Mouse (Mus musculus) bone marrow, adult 2 months (tissue): ENCODE results near the gene AL607142.1. TPM values are rescaled to one million over a fixed set of nuclear protein-coding genes. Genes with fewer than 3 reads are reported as not detected.

Experiments
- H3K27ac ChIP-seq: fragments of 200-500 bp; 2 replicates; pipeline ENCODE4 v1.5.1; 2012; ENCODE audit warnings: low read depth, mild to moderate bottlenecking, control low read depth, inconsistent platforms, low read length; ENCODE audit not compliant: control insufficient read depth, poor library complexity, insufficient read depth
- H3K4me1 ChIP-seq: fragments of 200-500 bp; 2 replicates; pipeline ENCODE4 v1.6.1; 2011; ENCODE audit warnings: low read length; ENCODE audit not compliant: control insufficient read depth, insufficient read depth
- H3K4me3 ChIP-seq: fragments of 200-500 bp; replicated peaks from 2 replicates; pipeline ENCODE3; 2011; ENCODE audit warnings: mild to moderate bottlenecking, low read depth, low read length, control low read depth; ENCODE audit not compliant: control insufficient read depth
- CTCF ChIP-seq: fragments of 200-500 bp; IDR thresholded peaks from 2 replicates; pipeline ENCODE4 v1.5.1; 2011; ENCODE audit warnings: low read length, control low read depth; ENCODE audit not compliant: control insufficient read depth, insufficient read depth
- POLR2A ChIP-seq: fragments of 200-500 bp; IDR thresholded peaks from 2 replicates; pipeline ENCODE4 v1.6.1; 2011; ENCODE audit warnings: low read depth, mild to moderate bottlenecking, control low read depth, low read length, borderline replicate concordance; ENCODE audit not compliant: control insufficient read depth
- WGBS: fragments of 180-500 bp; shearing (Covaris S2); methylation state at CpG from one replicate; pipeline ENCODE4 v1.1.7; 2018; 5-methylcytosine and 5-hydroxymethylcytosine counted together
- polyA plus RNA-seq: library from polyadenylated mRNA; stranded (reverse); fragments of >200 nt; gene quantifications from 2 replicates; pipeline ENCODE4 v1.2.4, GENCODE M21; 2011; ENCODE audit warnings: low replicate concordance; ENCODE audit not compliant: missing spikeins, insufficient read depth, insufficient read length

AL607142.1 gene
- polyA plus RNA-seq, 1 experiment = not detected

GRCm38 (mm10) chr4:120058794-120059193 lies 6.0 kb upstream of the AL607142.1 start:
- H3K4me3 ChIP-seq = no peak overlapping the region
- no peaks in the 10 kb centered on the region; the same call in 1 of the 2 replicates for H3K4me1 ChIP-seq
- TF ChIP-seq POLR2A = no peak
- TF ChIP-seq CTCF = no peak
- no peak overlapping the region for H3K27ac ChIP-seq
- 74% methylated on average over 10 of the region's 10 CpGs for WGBS

DNA sequence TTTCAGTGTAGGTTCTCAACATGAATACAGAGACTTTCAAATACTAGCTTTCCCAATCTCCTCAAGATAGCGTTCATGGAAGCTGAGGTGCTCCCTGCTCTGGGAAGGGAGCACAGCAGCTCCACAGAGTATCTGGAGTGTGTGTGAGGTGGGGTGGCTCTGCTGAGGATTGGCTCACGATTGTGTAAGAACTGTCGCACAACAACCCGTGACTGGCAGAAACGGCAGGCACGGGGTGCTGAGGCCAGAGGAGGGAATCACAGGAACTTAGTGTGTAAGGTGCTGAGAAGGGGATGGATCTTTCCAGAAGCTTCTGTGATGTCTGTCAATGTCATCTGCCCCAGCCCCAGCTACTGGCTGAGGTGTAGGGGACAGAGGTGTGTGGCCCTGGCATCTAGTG lies 3.1 kb upstream of the AL607142.1 start:
- Histone ChIP-seq H3K4me1 (no peaks in the 10 kb centered on the region; the same call in 1 of the 2 replicates), H3K27ac (no peak overlapping the region), H3K4me3 (no peak overlapping the region)
- no peak for TF ChIP-seq CTCF
- TF ChIP-seq POLR2A = no peak
- 55% methylated on average over 6 of the region's 6 CpGs for WGBS

- H3K4me1 ChIP-seq = no peaks in the 10 kb centered on the region; the same call in 1 of the 2 replicates
- TF ChIP-seq POLR2A = no peak
- TF ChIP-seq CTCF = no peak
- 78% methylated on average over 6 of the region's 6 CpGs for WGBS
Observed at GRCm38 (mm10) chr4:120062198-120062597, 2.6 kb upstream of the AL607142.1 start.

DNA sequence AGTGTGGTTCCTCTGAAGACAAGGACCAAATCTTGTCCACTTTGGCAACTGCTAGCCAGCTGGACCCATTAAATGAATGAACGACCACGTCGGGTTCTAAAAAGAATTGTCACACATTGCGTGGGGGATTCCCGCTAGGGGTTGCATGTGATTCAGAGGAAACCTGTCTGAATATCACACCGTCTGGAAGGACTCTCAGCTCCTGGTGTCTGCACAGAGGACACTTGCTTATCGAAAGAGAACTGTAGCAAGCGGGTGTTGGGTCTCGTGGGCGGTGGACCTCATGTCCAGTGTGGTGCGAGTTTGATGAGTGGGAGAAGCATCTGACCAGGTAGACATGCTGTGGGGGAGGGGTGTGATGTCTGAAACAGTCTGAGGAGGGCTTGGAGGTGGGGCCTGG lies 2.0 kb upstream of the AL607142.1 start:
- TF ChIP-seq POLR2A (no peak), CTCF (no peak)
- WGBS = 86% methylated on average over 11 of the region's 11 CpGs

More at GRCm38 (mm10) chr4:120062198-120062597, 2.6 kb upstream of the AL607142.1 start:
- no peak overlapping the region for H3K4me3 ChIP-seq
- H3K27ac ChIP-seq = no peak overlapping the region

DNA sequence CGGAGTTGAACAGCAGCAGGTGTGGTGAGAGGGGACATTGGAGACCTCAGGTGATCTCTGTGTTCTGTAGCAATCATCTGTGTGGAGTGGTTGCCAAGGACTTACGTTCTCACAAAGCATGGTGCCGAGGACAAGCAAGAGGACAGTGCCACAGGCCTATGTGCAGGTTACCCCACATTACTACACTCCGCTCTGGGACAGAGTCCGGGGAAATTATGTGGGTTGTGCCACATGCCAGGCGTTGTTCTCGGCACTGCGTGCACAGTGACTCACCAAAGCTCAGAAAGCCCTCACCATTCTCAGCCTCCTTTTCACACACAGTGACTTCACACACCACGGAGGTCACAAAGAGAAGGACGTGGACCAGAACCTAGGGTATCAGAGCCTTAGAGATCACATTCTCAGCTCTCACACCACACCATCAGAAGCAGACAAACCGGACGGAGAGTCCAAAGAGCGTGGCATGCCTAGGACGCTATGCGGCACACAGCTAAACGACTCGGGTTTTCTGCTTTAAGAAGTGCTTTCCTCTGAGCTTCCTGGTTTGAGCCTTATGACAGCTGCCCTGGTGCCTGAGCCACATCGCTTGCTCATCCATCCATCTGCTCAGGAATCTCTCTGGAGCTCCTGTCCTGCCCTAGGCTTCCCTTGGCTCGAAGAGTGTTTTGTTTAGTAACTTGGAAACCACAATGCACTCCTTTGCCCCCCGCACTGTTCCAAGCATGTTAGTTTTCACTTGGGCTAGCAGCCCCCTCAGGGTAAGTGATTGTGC lies 1.3 kb upstream of the AL607142.1 start:
- H3K4me3 ChIP-seq = no peak overlapping the region
- WGBS = 87% methylated on average over 20 of the region's 20 CpGs

More for the DNA sequence above, 2.0 kb upstream of the AL607142.1 start:
- Histone ChIP-seq H3K27ac (no peak overlapping the region), H3K4me3 (no peak overlapping the region), H3K4me1 (no peaks in the 10 kb centered on the region; the same call in 1 of the 2 replicates)

GRCm38 (mm10) chr4:120066841-120067591 lies 2.2 kb downstream of the AL607142.1 start:
- Histone ChIP-seq H3K27ac (no peak overlapping the region), H3K4me3 (no peak overlapping the region), H3K4me1 (no peaks in the 10 kb centered on the region)
- WGBS = 86% methylated on average over 9 of the region's 9 CpGs
- TF ChIP-seq POLR2A = no peak
- TF ChIP-seq CTCF = no peak

More for the DNA sequence above, 1.3 kb upstream of the AL607142.1 start:
- no peaks in the 10 kb centered on the region; the same call in 1 of the 2 replicates for H3K4me1 ChIP-seq
- H3K27ac ChIP-seq = no peak overlapping the region
- TF ChIP-seq POLR2A (no peak), CTCF (no peak)

DNA sequence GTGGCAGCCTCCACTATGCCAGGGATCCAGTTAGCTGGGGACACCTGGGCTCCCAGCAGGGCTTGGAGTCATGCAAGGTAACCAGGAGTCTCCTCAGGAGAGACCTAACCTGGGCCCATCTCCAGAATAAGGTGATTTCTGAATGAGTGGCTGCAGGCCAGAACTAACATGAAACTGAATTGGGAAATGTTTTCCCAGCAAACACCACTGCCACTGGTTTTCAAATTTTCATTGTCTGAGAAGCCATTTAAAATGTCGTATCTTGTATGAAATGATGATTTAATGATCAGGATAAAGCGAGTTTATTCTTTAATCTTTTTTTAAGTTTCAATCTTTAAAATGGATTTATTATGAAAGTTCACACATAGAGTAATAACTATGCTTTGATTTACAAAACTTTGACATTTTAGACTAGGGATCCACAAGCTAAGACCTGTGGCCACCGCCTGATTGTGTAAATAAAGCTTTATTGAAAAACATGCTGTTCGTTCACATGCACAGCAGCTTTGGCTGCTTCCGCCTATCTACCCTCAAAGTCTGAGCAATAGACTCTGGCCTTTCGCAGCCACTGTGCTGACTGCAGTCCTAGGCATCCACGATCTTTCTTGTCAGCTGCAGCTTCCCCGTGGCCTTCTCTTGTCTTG lies 2.9 kb downstream of the AL607142.1 start:
- H3K27ac ChIP-seq = no peak overlapping the region
- no peaks in the 10 kb centered on the region for H3K4me1 ChIP-seq
- no peak overlapping the region for H3K4me3 ChIP-seq
- 82% methylated on average over 8 of the region's 8 CpGs for WGBS
- TF ChIP-seq POLR2A = no peak
- no peak for TF ChIP-seq CTCF

GRCm38 (mm10) chr4:120068883-120069581 lies 4.2 kb downstream of the AL607142.1 start:
- Histone ChIP-seq H3K4me1 (no peaks in the 10 kb centered on the region), H3K27ac (no peak overlapping the region), H3K4me3 (no peak overlapping the region)
- WGBS = 75% methylated on average over 3 of the region's 3 CpGs
- TF ChIP-seq POLR2A = no peak
- TF ChIP-seq CTCF = no peak
